Mouse (Mus musculus): ENCODE data around the gene Vmo1. TPM values are rescaled to one million over a fixed set of nuclear protein-coding genes. Genes with fewer than 3 reads are reported as not detected.

The Vmo1 gene
- 0.58 and 0.60 TPM in 2 replicates for polyA plus RNA-seq (2015; fragmentation: Nextera tagmentation; extraction: Ambion mirVana)

GRCm38 (mm10) chr11:70514288-70514687, at the start of gene Vmo1:
TSS of gene Vmo1 (minus strand) at chr11:70514616.

GRCm38 (mm10) chr11:70562287-70562994, 48.0 kb upstream of the Vmo1 start, which contains the start of gene Mink1:
TSS of gene Mink1 (plus strand) at chr11:70562881.

GRCm38 (mm10) chr11:70539877-70540587, 25.6 kb upstream of the Vmo1 start, which contains the start of gene Pld2:
TSS of gene Pld2 (plus strand) at chr11:70540064.

GRCm38 (mm10) chr11:70532839-70533238, 18.4 kb upstream of the Vmo1 start, which contains the start of gene Gm40193:
TSS of gene Gm40193 (minus strand) at chr11:70532939.

GRCm38 (mm10) chr11:70525184-70525678, 10.8 kb upstream of the Vmo1 start, which contains the start of gene Psmb6:
TSS of gene Psmb6 (plus strand) at chr11:70525367.

GRCm38 (mm10) chr11:70518923-70519322, 4.5 kb upstream of the Vmo1 start, which contains the start of gene Gltpd2:
TSS of gene Gltpd2 (plus strand) at chr11:70519196.

GRCm38 (mm10) chr11:70504970-70505369, 9.4 kb downstream of the Vmo1 start, which contains the start of gene Tm4sf5:
TSS of gene Tm4sf5 (plus strand) at chr11:70505244.

Other genes starting within 250 kb of the Vmo1 start
- 0.16 and 0.17 TPM in 2 replicates for gene Alox12e, start 192.0 kb downstream of the Vmo1 start, polyA plus RNA-seq (2015; fragmentation: Nextera tagmentation; extraction: Ambion mirVana)
- gene Alox15, start 162.6 kb downstream of the Vmo1 start, polyA plus RNA-seq (2015; fragmentation: Nextera tagmentation; extraction: Ambion mirVana), result 0.71 and 1.2 TPM in 2 replicates
- gene Pelp1, start 104.6 kb downstream of the Vmo1 start, polyA plus RNA-seq (2015; fragmentation: Nextera tagmentation; extraction: Ambion mirVana), result 13.3 and 16.2 TPM in 2 replicates
- gene Arrb2, start 82.0 kb downstream of the Vmo1 start, polyA plus RNA-seq (2015; fragmentation: Nextera tagmentation; extraction: Ambion mirVana), result 8.3 and 12.3 TPM in 2 replicates
- gene Med11, start 62.7 kb downstream of the Vmo1 start, polyA plus RNA-seq (2015; fragmentation: Nextera tagmentation; extraction: Ambion mirVana), result 25.1 and 27.3 TPM in 2 replicates
- 0.55 and 0.74 TPM in 2 replicates for gene Zmynd15, start 55.2 kb downstream of the Vmo1 start, polyA plus RNA-seq (2015; fragmentation: Nextera tagmentation; extraction: Ambion mirVana)
- 11.8 and 17.9 TPM in 2 replicates for gene Cxcl16, start 54.6 kb downstream of the Vmo1 start, polyA plus RNA-seq (2015; fragmentation: Nextera tagmentation; extraction: Ambion mirVana)
- gene Tm4sf5, start 9.4 kb downstream of the Vmo1 start, polyA plus RNA-seq (2015; fragmentation: Nextera tagmentation; extraction: Ambion mirVana), result 2.0 and 2.8 TPM in 2 replicates
- gene Gltpd2, start 4.6 kb upstream of the Vmo1 start, polyA plus RNA-seq (2015; fragmentation: Nextera tagmentation; extraction: Ambion mirVana), result 0.30 and 0.48 TPM in 2 replicates
- 523 and 588 TPM in 2 replicates for gene Psmb6, start 10.8 kb upstream of the Vmo1 start, polyA plus RNA-seq (2015; fragmentation: Nextera tagmentation; extraction: Ambion mirVana)
- gene Gm40193, start 18.3 kb upstream of the Vmo1 start, polyA plus RNA-seq (2015; fragmentation: Nextera tagmentation; extraction: Ambion mirVana), result not detected in 2 replicates
- 11.7 and 12.5 TPM in 2 replicates for gene Pld2, start 25.4 kb upstream of the Vmo1 start, polyA plus RNA-seq (2015; fragmentation: Nextera tagmentation; extraction: Ambion mirVana)
- 6.9 and 7.3 TPM in 2 replicates for gene Mink1, start 48.3 kb upstream of the Vmo1 start, polyA plus RNA-seq (2015; fragmentation: Nextera tagmentation; extraction: Ambion mirVana)
- gene 4930544D05Rik, start 101.2 kb upstream of the Vmo1 start, polyA plus RNA-seq (2015; fragmentation: Nextera tagmentation; extraction: Ambion mirVana), result not detected in 2 replicates
- 0.57 and 0.93 TPM in 2 replicates for gene Chrne, start 104.6 kb upstream of the Vmo1 start, polyA plus RNA-seq (2015; fragmentation: Nextera tagmentation; extraction: Ambion mirVana)
- gene Gp1ba, start 124.5 kb upstream of the Vmo1 start, polyA plus RNA-seq (2015; fragmentation: Nextera tagmentation; extraction: Ambion mirVana), result 0.14 and 0.31 TPM in 2 replicates
- gene Rnf167, start 132.6 kb upstream of the Vmo1 start, polyA plus RNA-seq (2015; fragmentation: Nextera tagmentation; extraction: Ambion mirVana), result 54.3 and 65.0 TPM in 2 replicates
- gene Slc25a11, start 132.9 kb upstream of the Vmo1 start, polyA plus RNA-seq (2015; fragmentation: Nextera tagmentation; extraction: Ambion mirVana), result 107 and 111 TPM in 2 replicates
- 2,757 and 3,152 TPM in 2 replicates for gene Pfn1, start 140.0 kb upstream of the Vmo1 start, polyA plus RNA-seq (2015; fragmentation: Nextera tagmentation; extraction: Ambion mirVana)
- 94.5 and 97.9 TPM in 2 replicates for gene Eno3, start 142.6 kb upstream of the Vmo1 start, polyA plus RNA-seq (2015; fragmentation: Nextera tagmentation; extraction: Ambion mirVana)
- 132 and 135 TPM in 2 replicates for gene Spag7, start 154.8 kb upstream of the Vmo1 start, polyA plus RNA-seq (2015; fragmentation: Nextera tagmentation; extraction: Ambion mirVana)
- gene Camta2, start 173.5 kb upstream of the Vmo1 start, polyA plus RNA-seq (2015; fragmentation: Nextera tagmentation; extraction: Ambion mirVana), result 10.6 and 12.4 TPM in 2 replicates
- gene Inca1, start 185.5 kb upstream of the Vmo1 start, polyA plus RNA-seq (2015; fragmentation: Nextera tagmentation; extraction: Ambion mirVana), result 1.3 and 2.4 TPM in 2 replicates
- gene Kif1c, start 185.9 kb upstream of the Vmo1 start, polyA plus RNA-seq (2015; fragmentation: Nextera tagmentation; extraction: Ambion mirVana), result 4.8 and 5.8 TPM in 2 replicates
- gene Zfp3, start 249.6 kb upstream of the Vmo1 start, polyA plus RNA-seq (2015; fragmentation: Nextera tagmentation; extraction: Ambion mirVana), result 3.5 and 3.6 TPM in 2 replicates

All from urinary bladder, postnatal 0 days (tissue).